Mouse (Mus musculus): ENCODE measurements at regions not wholly inside any gene's neighbourhood (a gene's known extent, or its start where the extent isn't known, plus 50 kb on each side); places are given as distances from the start of the nearest gene placed in this dataset.
A peak's percentile ranks its signal among the peaks of the same experiment; 100 is the strongest.

- no peak for ATAC-seq (ENCODE audit: low TSS enrichment)
These were observed 689.7 kb downstream of the Hdgfl1 start for GRCm38 (mm10) chr13:26080302-26080701.

DNA sequence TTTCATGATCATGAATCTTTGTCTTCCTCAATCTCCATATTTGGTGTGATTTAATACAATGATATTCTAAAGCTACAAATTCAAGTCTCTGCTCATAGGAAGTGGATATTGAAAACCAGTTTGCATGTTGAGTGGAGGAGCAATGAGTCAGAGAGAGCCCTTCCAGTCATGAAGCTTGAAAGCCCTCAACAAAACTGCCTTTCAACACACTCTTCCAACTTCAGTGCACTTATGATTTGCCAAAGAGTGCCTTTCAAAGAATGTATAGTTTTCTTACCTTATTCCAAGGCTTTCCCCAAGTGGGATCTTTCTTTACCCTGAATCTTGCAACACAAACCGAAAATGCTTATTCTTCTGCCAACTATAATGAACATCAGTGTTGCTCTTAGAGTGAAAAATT lies 690.6 kb downstream of the Hdgfl1 start:
- no peak for ATAC-seq (ENCODE audit: low TSS enrichment)

GRCm38 (mm10) chr13:26061322-26061721 lies 708.6 kb downstream of the Hdgfl1 start:
- no peak for ATAC-seq (ENCODE audit: low TSS enrichment)

GRCm38 (mm10) chr13:26037699-26038098 lies 732.3 kb downstream of the Hdgfl1 start:
- ATAC-seq (ENCODE audit: low TSS enrichment), result no peak

DNA sequence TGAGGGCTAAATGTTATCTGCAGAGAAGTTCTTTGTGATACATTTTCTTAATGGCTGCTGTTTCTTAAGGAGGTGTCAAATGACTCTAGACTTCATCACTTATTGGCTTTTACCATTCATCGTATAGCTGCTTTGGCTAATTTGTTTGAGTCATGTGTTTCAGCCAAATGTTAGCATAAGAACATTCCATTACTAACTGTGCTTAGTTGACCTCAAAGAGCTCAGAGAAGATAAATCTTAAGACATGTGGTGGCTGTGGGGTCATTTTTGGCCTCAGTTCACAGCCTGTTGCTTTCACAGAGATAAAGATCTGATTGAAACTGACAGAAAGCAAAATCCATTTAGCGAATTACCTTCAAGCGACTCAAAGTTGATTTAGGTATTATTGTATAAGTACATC lies 743.6 kb downstream of the Hdgfl1 start:
- no peak for ATAC-seq (ENCODE audit: low TSS enrichment)

- ATAC-seq (ENCODE audit: low TSS enrichment), result no peak
These were observed 745.3 kb downstream of the Hdgfl1 start for GRCm38 (mm10) chr13:26024696-26025095.

DNA sequence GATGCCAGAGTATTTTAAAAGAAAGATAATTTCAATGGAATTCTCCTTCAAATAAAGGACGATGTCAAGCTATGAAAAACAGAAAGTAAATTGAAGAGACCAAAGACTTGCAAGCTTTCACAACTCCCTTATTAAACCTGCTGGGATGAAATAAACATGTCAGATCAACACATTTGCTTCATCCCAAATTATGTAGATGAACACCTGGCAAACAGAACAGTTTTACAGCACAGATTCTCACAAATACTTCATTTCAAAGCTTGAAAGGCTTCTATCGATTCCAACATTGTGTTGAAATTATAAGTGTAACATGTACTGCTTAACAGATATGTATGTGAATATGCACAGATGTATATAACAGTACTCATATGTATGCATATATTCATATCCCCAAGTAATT lies 749.5 kb downstream of the Hdgfl1 start:
- ATAC-seq (ENCODE audit: low TSS enrichment), result no peak

DNA sequence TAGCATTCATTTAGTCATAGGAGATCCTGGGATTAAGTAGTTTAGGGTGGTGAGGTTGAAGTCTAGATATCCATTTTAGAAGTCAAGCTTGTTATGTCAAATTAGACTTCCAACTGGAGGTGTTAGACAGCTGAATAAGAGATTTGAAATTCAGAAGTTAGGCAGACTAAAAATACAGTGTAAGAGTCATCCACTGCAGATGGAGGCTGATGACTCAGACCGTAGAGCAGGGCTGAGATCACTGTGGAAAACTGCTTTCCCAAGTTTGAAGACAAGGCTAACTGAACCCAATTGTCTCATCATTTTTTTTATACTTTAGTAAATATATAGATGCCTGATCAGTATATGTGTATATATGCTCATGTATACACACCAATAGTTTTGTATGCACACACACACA lies 738.8 kb upstream of the Nrsn1 start:
- ATAC-seq (ENCODE audit: low TSS enrichment), result peak; percentile 100

DNA sequence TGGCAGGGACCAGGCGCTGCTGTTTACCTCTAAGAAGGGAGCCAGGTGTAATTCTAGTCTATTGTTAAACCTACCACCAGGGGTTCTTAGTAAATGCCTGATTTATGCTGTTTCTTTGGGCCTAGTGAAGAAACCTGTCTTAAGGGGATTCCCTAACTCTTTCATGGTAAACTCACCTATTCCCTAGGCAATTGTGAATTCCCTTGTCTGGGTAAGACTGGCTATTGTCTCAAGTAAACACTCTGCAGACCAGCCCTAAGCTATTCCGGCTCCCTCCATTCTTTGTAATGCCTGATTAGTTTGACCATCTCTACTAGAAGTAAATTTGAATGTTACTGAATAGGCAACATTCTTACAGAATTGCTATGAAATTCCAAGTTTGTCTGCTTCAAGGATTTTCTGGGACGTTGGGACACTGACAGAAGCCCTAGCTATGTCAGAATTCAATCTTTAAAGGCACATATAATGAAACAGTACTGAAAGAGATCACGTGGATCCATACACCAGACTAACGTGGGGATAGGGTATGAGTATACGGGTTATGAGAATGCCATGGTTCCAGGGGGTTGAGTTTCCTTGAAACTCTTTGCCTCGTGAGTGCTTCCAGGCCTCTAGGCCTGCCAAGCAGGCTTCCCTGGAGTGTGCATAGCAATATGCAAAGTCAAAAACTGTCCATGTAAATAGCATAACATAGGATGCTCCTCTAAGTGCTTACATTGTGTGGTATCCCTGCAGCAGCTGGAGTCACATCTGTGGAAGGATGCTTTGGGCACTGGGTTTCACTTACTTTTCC lies 734.7 kb upstream of the Nrsn1 start:
- no peak for ATAC-seq (ENCODE audit: low TSS enrichment)

GRCm38 (mm10) chr13:25993526-25993925 lies 723.2 kb upstream of the Nrsn1 start:
- ATAC-seq (ENCODE audit: low TSS enrichment), result no peak

DNA sequence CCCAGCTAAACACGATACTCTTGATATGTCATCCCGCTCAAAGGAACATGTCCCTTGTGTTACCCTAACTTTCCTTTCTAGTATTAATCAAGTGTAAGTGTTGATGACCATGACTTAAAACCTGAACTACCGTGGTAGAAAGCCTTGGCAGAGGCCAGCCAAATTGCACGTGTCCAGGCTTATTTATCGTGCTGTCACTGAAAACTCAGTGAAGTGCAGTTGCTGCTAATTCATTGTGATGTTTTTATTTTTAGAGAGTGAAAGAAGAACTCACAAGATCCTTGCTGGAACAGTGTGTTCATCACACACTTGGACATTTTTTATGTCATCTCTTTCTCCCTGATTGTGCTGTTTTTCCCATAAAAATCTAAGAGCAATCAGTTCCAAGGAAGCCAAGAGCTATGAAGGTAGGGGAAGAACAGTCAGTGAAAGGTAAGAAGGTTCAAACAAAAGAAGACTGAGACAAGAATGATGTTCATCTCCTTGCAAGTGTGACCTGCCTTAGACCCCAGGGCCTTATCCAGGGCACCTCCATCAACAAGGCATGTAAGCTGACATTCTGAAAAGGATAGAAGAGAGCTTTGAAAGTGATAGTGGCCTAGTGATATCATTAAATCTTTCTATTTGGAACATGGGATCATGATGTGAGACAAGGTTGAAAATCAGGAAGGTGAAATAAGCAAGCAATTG lies 718.9 kb upstream of the Nrsn1 start:
- ATAC-seq (ENCODE audit: low TSS enrichment), result no peak

GRCm38 (mm10) chr13:25984535-25984934 lies 714.2 kb upstream of the Nrsn1 start:
- ATAC-seq (ENCODE audit: low TSS enrichment), result no peak

GRCm38 (mm10) chr13:25983659-25984058 lies 713.4 kb upstream of the Nrsn1 start:
- ATAC-seq (ENCODE audit: low TSS enrichment), result no peak

GRCm38 (mm10) chr13:25978648-25979047 lies 708.3 kb upstream of the Nrsn1 start:
- ATAC-seq (ENCODE audit: low TSS enrichment), result no peak

DNA sequence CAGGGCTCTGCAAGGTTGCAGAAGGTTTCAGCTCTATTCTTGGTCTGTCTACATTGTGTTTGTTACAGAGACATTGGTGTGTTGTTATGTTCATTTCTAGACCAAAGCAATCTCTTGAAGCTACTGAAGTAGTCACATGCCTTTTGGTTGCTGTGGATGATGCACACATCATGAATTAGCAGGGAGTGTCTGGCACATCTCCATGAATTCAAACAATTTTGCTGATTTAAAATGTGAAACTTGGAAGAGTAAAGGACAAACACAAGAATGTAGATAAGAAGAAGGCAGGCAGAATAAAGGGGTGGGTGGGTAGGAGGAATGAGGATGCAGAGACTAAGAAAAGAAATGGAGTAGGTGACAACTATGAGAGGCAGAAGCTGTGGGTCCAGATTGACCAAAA lies 688.3 kb upstream of the Nrsn1 start:
- ATAC-seq (ENCODE audit: low TSS enrichment), result peak; percentile 89

DNA sequence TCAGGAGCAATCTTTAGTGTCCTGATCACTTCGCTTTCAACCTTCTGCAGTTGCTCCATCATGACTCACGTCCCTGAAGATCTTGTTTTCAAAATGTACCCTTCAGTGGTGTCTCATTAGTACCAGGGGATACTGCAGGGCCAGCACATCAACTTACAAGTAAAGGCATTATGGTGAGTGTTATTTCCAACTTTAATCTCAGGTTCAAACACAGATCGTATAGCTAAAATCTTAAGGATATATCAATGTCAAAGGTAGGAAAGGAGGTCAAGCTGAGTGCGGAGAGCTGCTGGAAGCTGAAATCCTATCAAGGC lies 687.8 kb upstream of the Nrsn1 start:
- ATAC-seq (ENCODE audit: low TSS enrichment), result peak; percentile 48

GRCm38 (mm10) chr13:25957451-25958152 lies 687.3 kb upstream of the Nrsn1 start:
- ATAC-seq (ENCODE audit: low TSS enrichment), result peak; percentile 67

DNA sequence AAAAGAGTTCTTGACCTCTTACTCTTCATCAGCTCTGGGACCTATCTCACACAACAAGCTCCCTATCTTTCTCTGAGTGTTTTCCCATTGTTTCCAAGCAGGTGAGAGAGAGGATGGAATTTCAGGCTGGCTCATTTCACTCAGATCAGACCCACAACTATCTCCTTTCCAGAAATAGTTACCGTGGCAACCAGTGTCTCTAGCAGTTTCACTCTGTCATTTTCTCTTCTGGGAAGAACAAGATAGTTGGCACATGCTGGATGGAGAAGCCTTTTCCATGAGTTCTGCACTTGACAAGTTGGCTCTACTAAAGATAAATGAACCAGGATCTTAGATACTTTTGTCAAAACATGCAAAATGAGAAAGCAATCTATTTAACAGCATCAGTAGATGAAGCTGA lies 667.3 kb upstream of the Nrsn1 start:
- peak; percentile 38; the same call in 1 of the 2 replicates for ATAC-seq (ENCODE audit: low TSS enrichment)

DNA sequence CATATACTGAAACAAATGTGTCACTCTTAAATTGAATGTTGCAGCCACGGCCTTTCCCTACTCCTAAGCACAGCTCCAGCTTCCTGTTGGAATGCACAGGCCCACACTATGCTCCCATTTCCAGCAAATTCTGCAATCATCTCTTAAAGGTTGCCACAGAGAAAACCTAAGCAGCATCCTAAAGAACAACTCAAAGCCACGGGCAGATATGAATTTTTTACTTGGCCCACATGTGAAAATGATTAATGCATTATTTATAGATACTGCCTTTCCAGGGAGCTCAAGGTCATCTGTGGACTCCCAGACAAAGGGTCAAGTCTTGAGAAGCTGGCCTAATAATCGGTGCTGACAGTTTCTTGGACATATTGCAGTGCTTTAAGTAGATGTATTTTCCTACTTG lies 663.5 kb upstream of the Nrsn1 start:
- ATAC-seq (ENCODE audit: low TSS enrichment), result peak; percentile 38

GRCm38 (mm10) chr13:25933246-25933645 lies 662.9 kb upstream of the Nrsn1 start:
- peak; percentile 35 for ATAC-seq (ENCODE audit: low TSS enrichment)

DNA sequence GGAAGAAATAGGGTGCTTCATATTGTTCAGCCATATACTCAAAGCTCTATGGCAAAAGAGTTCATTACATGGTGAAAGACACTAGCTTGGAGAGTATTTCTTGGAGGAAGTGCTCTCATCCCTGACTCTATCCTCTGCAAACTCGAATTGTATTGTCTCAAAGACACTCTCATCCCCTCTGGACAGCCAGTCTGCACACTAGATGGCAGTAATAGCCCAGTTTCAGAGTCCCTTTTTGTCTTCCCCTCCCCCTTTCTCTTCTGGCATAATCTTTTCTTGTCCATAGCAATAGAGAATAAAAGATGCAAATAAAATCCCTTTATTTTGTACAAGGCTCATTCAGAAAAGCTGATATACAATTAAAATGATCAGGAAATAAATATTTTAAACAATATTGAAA lies 662.5 kb upstream of the Nrsn1 start:
- ATAC-seq (ENCODE audit: low TSS enrichment), result peak; percentile 93

DNA sequence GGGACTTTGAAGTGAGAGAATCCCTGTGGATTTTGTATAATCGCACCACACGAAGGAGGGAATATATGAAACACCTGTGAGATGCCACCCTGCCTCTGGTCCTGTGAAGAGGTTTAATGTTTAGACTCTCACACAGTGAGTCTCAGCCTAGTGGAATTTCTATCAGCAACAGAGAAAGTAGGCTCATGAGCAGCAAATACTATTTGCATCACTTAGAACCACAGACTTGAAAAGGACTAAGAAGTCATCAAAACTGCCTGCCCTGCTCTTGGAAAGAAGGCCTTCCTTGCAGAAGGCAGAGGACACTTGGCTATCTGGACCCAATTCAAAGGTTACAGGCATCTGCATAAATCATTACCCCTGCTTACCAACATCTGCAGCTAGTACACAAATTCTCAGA lies 662.1 kb upstream of the Nrsn1 start:
- ATAC-seq (ENCODE audit: low TSS enrichment), result no peak

DNA sequence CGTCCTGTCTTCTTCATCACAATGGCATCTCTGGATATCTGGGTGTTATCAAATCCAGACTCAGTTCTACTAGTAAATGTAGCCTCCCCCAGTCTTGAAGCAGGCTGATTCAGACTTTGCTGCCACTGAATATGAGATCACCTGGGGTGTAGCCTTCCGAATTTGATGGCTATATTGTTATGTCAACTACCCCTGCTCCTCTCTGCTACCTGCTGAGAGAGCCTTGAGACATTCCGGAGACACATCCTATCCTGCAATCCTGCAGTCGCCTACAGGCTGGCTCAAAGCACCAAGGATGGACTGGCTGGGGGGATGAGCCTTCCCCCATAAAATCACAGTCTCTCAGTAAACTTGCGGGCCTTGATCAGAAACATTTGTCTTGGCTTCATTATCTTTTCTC lies 655.4 kb upstream of the Nrsn1 start:
- ATAC-seq (ENCODE audit: low TSS enrichment), result no peak
